Mouse (Mus musculus): ENCODE measurements around the gene Pwp2. TPM values are rescaled to one million over a fixed set of nuclear protein-coding genes. Genes with fewer than 3 reads are reported as not detected.
"Not testable (repeated sequence)": the region's sequence is repeated elsewhere in the genome, so short reads cannot be mapped to it uniquely, and the experiment has no call there.

Pwp2 gene
- polyA plus RNA-seq, 1 experiment from 2014 or later: 19.7 TPM

GRCm38 (mm10) chr10:78126311-78126710, 58.6 kb downstream of the Pwp2 start:
- H3K27ac ChIP-seq: no peak overlapping the region
- H3K27me3 ChIP-seq: no peaks in the 10 kb centered on the region
- H3K4me2 ChIP-seq: no peak overlapping the region
- no peak overlapping the region for H3K4me3 ChIP-seq
- no peak overlapping the region for H3K9ac ChIP-seq
- WGBS: 85% methylated on average over 5 of the region's 5 CpGs
- H3K9me3 ChIP-seq: no peaks in the 10 kb centered on the region
- peaks cover 6% of the 10 kb centered on the region; the same call in 1 of the 2 replicates for H3K4me1 ChIP-seq
- no peaks in the 10 kb centered on the region for H3K36me3 ChIP-seq
- no peak for ATAC-seq (ENCODE audit: borderline replicate concordance, extremely low read depth, low FRiP score, low TSS enrichment)

GRCm38 (mm10) chr10:78125061-78125460, 59.9 kb downstream of the Pwp2 start:
- 57% methylated on average over 8 of the region's 8 CpGs for WGBS
- H3K36me3 ChIP-seq; H3K4me3 ChIP-seq; H3K4me1 ChIP-seq; H3K9me3 ChIP-seq; H3K27me3 ChIP-seq; H3K9ac ChIP-seq; H3K4me2 ChIP-seq; ATAC-seq (ENCODE audit: borderline replicate concordance, extremely low read depth, low FRiP score, low TSS enrichment); H3K27ac ChIP-seq: not testable (repeated sequence)

- H3K36me3 ChIP-seq; ATAC-seq (ENCODE audit: borderline replicate concordance, extremely low read depth, low FRiP score, low TSS enrichment); H3K4me2 ChIP-seq; H3K9me3 ChIP-seq; H3K9ac ChIP-seq; H3K4me1 ChIP-seq; H3K27ac ChIP-seq; H3K4me3 ChIP-seq; H3K27me3 ChIP-seq: not testable (repeated sequence)
- 24% methylated on average over 6 of the region's 6 CpGs for WGBS
Observed at GRCm38 (mm10) chr10:78124137-78124536, 60.8 kb downstream of the Pwp2 start.

Other genes with a start within 250 kb of the Pwp2 start
- gene Trpm2, start 214.6 kb downstream of the Pwp2 start, polyA plus RNA-seq (2015; fragmentation: Nextera tagmentation; extraction: Ambion mirVana): 0.72 and 1.6 TPM in 2 replicates
- gene 1810043G02Rik, start 206.6 kb downstream of the Pwp2 start, polyA plus RNA-seq (2015; fragmentation: Nextera tagmentation; extraction: Ambion mirVana): 25.4 and 25.6 TPM in 2 replicates
- gene Pfkl, start 175.1 kb downstream of the Pwp2 start, polyA plus RNA-seq (2015; fragmentation: Nextera tagmentation; extraction: Ambion mirVana): 171 and 179 TPM in 2 replicates
- 1.9 and 2.2 TPM in 2 replicates for gene Dnmt3l, start 143.2 kb downstream of the Pwp2 start, polyA plus RNA-seq (2015; fragmentation: Nextera tagmentation; extraction: Ambion mirVana)
- 2.1 and 2.7 TPM in 2 replicates for gene Aire, start 141.5 kb downstream of the Pwp2 start, polyA plus RNA-seq (2015; fragmentation: Nextera tagmentation; extraction: Ambion mirVana)
- 8.4 and 8.5 TPM in 2 replicates for gene Icosl, start 115.8 kb downstream of the Pwp2 start, polyA plus RNA-seq (2015; fragmentation: Nextera tagmentation; extraction: Ambion mirVana)
- gene D10Jhu81e, start 15.4 kb downstream of the Pwp2 start, polyA plus RNA-seq (2015; fragmentation: Nextera tagmentation; extraction: Ambion mirVana): 32.8 and 34.8 TPM in 2 replicates
- gene Trappc10, start 59.5 kb upstream of the Pwp2 start, polyA plus RNA-seq (2015; fragmentation: Nextera tagmentation; extraction: Ambion mirVana): 13.0 and 14.4 TPM in 2 replicates
- gene Agpat3, start 167.3 kb upstream of the Pwp2 start, polyA plus RNA-seq (2015; fragmentation: Nextera tagmentation; extraction: Ambion mirVana): 64.4 and 68.1 TPM in 2 replicates
- gene Rrp1, start 227.9 kb upstream of the Pwp2 start, polyA plus RNA-seq (2015; fragmentation: Nextera tagmentation; extraction: Ambion mirVana): 278 and 284 TPM in 2 replicates
- 219 and 222 TPM in 2 replicates for gene Cstb, start 240.5 kb upstream of the Pwp2 start, polyA plus RNA-seq (2015; fragmentation: Nextera tagmentation; extraction: Ambion mirVana)

Measured in lung, embryonic 15.5 days (tissue).